Mouse (Mus musculus) ES-E14 (cell line): Measurements from ENCODE around the gene Clybl. TPM values are rescaled to one million over a fixed set of nuclear protein-coding genes. Genes with fewer than 3 reads are reported as not detected.
A peak's percentile ranks its signal among the peaks of the same experiment; 100 is the strongest.

ENCODE experiments used
- DNase-seq: peaks from one replicate; pipeline ENCODE4 v3.0.0-alpha.2; 2013; ENCODE audit warnings: low read depth, low spot score
- H3K27ac ChIP-seq: 2 replicates; pipeline ENCODE4 v1.5.1; 2012; ENCODE audit warnings: low read depth, mild to moderate bottlenecking, low read length, moderate library complexity, mixed read lengths; ENCODE audit not compliant: poor library complexity, insufficient read depth, severe bottlenecking
- H3K36me3 ChIP-seq: 2 replicates; pipeline ENCODE4 v1.6.1; 2012; ENCODE audit warnings: mild to moderate bottlenecking, low read length, moderate library complexity, mixed read lengths; ENCODE audit not compliant: control insufficient read depth, poor library complexity, insufficient read depth, severe bottlenecking
- H3K4me1 ChIP-seq, 2 experiments: fragments of 150-350 bp in 1 of 2; sonication (generic) in 1 of 2; 2 replicates each; pipeline ENCODE4 v1.6.1; 2012; ENCODE audit warnings: low read length in 2 of 2, mild to moderate bottlenecking in 1 of 2, mixed read lengths in 1 of 2; ENCODE audit not compliant: control insufficient read depth in 2 of 2, insufficient read depth in 2 of 2, poor library complexity in 1 of 2
- H3K4me3 ChIP-seq, 2 experiments: fragments of 150-350 bp in 1 of 2; sonication (generic) in 1 of 2; 2 replicates each; pipeline ENCODE4 v1.5.1; 2012; ENCODE audit warnings: low read length in 2 of 2, low read depth in 1 of 2, mild to moderate bottlenecking in 1 of 2, mixed read lengths in 1 of 2; ENCODE audit not compliant: insufficient read depth in 1 of 2, poor library complexity in 1 of 2, severe bottlenecking in 1 of 2
- H3K9ac ChIP-seq: 2 replicates; pipeline ENCODE4 v1.6.1; 2012; ENCODE audit warnings: low read depth, mild to moderate bottlenecking, low read length, mixed read lengths; ENCODE audit not compliant: poor library complexity, insufficient read depth, severe bottlenecking
- H3K9me3 ChIP-seq: fragments of 150-350 bp; sonication (generic); 2 replicates; pipeline ENCODE4 v1.6.1; 2012; ENCODE audit warnings: low read depth, mild to moderate bottlenecking, low read length; ENCODE audit not compliant: control insufficient read depth, insufficient read depth
- CHD2 ChIP-seq: IDR thresholded peaks from 2 replicates; pipeline ENCODE4 v1.6.1; 2014; ENCODE audit warnings: mild to moderate bottlenecking, low read depth, low read length, inconsistent platforms
- HCFC1 ChIP-seq: IDR thresholded peaks from 2 replicates; pipeline ENCODE4 v1.6.1; 2012; ENCODE audit warnings: low read length, inconsistent platforms, borderline replicate concordance; ENCODE audit not compliant: insufficient read depth
- MAFK ChIP-seq: IDR thresholded peaks from 2 replicates; pipeline ENCODE4 v1.6.1; 2014; ENCODE audit warnings: mild to moderate bottlenecking, low read depth, low read length, inconsistent platforms; ENCODE audit not compliant: insufficient read depth
- ZC3H11A ChIP-seq: IDR thresholded peaks from 2 replicates; pipeline ENCODE4 v1.6.1; 2012; ENCODE audit warnings: low read depth, mild to moderate bottlenecking, inconsistent platforms, low read length, borderline replicate concordance
- ZNF384 ChIP-seq: IDR thresholded peaks from 2 replicates; pipeline ENCODE4 v1.6.1; 2012; ENCODE audit warnings: low read depth, low read length, inconsistent platforms
- in situ Hi-C, 2 experiments: fragments of 600-800 bp; cut with MboI; formaldehyde crosslinking; loops; one replicate each; pipeline ENCODE4 v1.15.1; 2025; ENCODE audit warnings: low sequenced_read_pairs in 2 of 2, inconsistent platforms in 1 of 2; ENCODE audit not compliant: unreplicated experiment in 2 of 2
- total RNA-seq: library from RNA; depleted of rRNA; stranded (reverse); fragments of 300-350 nt; gene quantifications from 2 replicates; pipeline ENCODE4 v1.2.3, GENCODE M21; 2012

Clybl gene
- total RNA-seq, 1 experiment, result 2.6 TPM

DNA sequence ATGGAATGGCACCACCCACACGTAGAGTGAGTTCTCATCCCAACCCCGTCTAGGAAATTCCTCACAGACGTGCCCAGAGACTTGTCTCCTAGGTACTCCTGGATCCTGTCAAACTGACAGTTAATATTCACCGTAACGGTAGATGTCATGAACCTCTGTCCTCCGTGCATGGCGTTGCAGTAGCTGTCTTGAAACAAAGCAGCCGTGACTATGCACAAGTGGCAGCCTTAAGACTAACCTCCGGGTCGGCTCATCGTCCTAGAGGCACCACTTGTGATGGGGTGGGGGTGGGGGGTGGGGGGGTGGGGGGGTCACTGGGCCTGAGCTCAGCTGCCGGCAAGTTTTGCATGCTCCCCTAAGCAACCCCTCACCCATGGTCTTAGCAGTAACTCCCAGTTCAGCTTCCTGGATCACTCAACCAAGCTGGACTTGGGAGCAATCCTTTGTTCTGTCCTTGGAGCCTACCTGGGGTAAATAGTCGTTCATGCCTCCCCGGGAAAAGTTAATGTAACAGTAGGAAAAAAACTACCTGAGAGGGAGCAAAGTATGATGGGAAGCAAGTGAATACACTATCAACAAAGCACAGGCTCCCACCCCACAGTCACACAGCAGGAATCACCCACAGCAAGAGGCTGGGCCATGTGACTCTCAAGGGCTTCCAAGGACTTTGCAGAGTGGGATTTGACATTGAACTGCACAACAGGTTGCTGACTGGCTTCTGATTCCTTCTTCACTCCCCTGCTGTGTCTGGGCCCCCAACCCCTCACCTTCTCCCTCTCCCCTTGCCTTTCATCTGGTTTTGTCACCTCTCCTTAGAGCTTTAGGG, 150.3 kb downstream of the Clybl start:
- Histone ChIP-seq H3K4me3 (no peak overlapping the region), H3K9me3 (no peaks in the 10 kb centered on the region), H3K36me3 (no peaks in the 10 kb centered on the region), H3K9ac (no peak overlapping the region), H3K4me1 (peaks cover 5 to 19% of the 10 kb centered on the region in 2 experiments; a peak in 3 of 4 replicates), H3K27ac (peak overlapping the region; percentile 22; the same call in 1 of the 2 replicates)
- peak; percentile 60 for DNase-seq
- in situ Hi-C loops, result no loop called here
- no peak for TF ChIP-seq MAFK
- TF ChIP-seq HCFC1, result no peak
- TF ChIP-seq ZNF384, result no peak
- no peak for TF ChIP-seq CHD2
- no peak for TF ChIP-seq ZC3H11A

DNA sequence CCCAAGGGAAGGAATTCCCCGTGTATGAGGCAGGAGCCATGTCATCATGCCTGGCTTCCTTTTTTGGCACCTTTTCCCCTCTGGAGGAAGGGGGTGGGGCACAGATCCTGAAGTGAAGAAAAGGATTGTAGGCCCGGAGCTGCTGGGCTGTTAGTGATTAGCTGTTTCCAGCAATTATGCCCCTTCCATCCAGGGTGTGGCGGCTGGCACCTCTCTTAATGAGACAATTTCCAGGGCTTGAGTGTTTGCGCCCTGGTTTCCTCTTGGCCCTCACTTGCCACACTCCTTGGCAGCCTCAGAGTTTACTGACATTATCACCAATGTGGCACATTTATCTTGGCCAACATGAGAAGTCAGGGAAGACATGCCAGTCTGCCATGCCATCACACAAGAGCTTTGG, 155.5 kb downstream of the Clybl start:
- in situ Hi-C loops, result no loop called here
- no peak for DNase-seq
- Histone ChIP-seq H3K9me3 (no peaks in the 10 kb centered on the region), H3K27ac (no peak overlapping the region), H3K4me1 (peaks cover 10 to 23% of the 10 kb centered on the region in 2 experiments), H3K36me3 (no peaks in the 10 kb centered on the region; the same call in 1 of the 2 replicates), H3K4me3 (no peak overlapping the region), H3K9ac (no peak overlapping the region)
- TF ChIP-seq MAFK (no peak), ZC3H11A (no peak), CHD2 (no peak)

DNA sequence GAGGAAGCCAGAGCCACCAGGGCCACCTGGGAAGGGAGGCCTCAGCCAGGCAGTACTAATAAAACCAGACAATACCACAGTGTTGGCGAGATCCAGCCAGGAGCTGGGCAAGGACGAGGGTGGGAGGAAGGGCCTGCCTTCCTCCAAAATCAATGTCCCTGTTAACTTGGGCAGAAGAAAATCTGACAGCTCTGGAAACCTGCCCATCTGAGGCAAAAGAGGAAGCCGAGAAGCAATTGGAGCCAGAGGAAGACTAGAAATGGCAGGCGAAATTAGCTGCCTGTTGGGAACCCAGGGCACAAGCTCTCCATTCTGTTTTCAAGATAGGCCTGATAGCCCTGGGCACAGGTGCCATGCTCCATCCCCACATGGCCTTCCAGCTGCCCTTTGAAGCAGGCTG, 157.3 kb downstream of the Clybl start:
- no peak overlapping the region for H3K4me3 ChIP-seq
- no peaks in the 10 kb centered on the region for H3K9me3 ChIP-seq
- in situ Hi-C loops, result no loop called here
- no peak overlapping the region for H3K27ac ChIP-seq
- DNase-seq, result no peak
- H3K36me3 ChIP-seq, result no peaks in the 10 kb centered on the region; the same call in 1 of the 2 replicates
- H3K9ac ChIP-seq, result no peak overlapping the region
- TF ChIP-seq CHD2 (no peak), MAFK (no peak), ZNF384 (no peak), ZC3H11A (no peak), HCFC1 (no peak)
- peaks cover 12 to 21% of the 10 kb centered on the region in 2 experiments for H3K4me1 ChIP-seq

DNA sequence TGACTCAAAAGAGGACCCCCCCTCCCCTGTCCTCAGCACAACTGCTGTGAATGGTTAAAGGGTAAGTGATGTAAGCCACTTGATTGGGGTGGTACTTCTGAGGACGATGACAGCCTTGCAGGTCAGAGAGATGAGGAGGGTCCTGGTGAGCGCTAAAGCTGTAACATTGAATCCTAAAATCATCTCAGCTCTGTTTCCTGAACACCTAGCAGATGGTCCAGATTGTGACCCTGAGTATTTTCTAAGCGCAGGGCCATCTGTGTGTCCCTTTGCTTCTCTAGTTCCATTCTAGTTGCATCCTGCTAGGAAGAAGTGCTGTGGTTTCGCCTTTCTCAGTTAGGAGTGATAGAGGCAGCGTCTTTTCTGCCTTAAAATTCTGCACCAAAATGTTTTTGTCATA, 158.6 kb downstream of the Clybl start:
- no peak for TF ChIP-seq ZC3H11A
- TF ChIP-seq ZNF384, result no peak
- no peak for TF ChIP-seq HCFC1
- TF ChIP-seq CHD2, result no peak
- TF ChIP-seq MAFK, result no peak
- no peak for DNase-seq
- peaks cover 12 to 21% of the 10 kb centered on the region in 2 experiments for H3K4me1 ChIP-seq
- no peaks in the 10 kb centered on the region for H3K9me3 ChIP-seq
- in situ Hi-C loops, result no loop called here
- no peak overlapping the region for H3K27ac ChIP-seq
- H3K4me3 ChIP-seq, result no peak overlapping the region
- H3K36me3 ChIP-seq, result no peaks in the 10 kb centered on the region; the same call in 1 of the 2 replicates
- no peak overlapping the region for H3K9ac ChIP-seq
